Mouse (Mus musculus) urinary bladder, postnatal 10 days (tissue): ENCODE measurements at regions not wholly inside any gene's neighbourhood (a gene's known extent, or its start where the extent isn't known, plus 50 kb on each side); places are given as distances from the start of the nearest gene placed in this dataset.

Source experiments
- DNase-seq: peaks from one replicate; pipeline ENCODE4 v3.0.0; 2022; ENCODE audit warnings: low spot score

DNA sequence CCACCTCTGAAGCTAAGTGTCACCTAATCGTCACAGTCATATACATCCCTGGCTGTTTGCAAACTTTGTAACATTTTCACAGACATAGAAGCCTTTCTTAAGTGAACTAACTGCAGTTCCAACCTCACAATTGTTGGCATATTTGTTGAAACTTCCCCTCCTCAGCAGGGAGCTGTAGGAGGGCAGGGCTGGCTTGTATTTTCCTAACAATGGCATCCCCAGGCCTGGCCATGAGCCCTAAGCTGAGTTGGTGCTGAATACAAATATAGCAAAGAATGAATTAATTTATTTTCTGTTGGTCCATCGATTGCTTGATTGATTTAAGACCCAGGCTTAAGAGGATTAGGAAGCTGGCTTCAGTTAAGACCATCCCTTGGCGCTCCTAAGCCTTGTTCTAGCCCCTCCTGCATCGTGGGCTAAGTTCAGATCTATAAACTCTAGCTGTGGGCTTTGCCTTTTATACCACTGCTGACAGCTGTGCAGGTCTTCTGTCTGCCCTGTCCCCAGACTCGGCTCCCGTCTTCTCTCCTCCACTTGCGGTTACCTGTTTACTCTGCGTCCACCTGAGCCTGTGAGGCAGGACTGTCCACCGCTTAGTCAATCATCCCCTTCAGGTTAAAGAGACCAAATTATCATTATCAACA, 269.8 kb downstream of the Hlx start:
- no peak for DNase-seq

DNA sequence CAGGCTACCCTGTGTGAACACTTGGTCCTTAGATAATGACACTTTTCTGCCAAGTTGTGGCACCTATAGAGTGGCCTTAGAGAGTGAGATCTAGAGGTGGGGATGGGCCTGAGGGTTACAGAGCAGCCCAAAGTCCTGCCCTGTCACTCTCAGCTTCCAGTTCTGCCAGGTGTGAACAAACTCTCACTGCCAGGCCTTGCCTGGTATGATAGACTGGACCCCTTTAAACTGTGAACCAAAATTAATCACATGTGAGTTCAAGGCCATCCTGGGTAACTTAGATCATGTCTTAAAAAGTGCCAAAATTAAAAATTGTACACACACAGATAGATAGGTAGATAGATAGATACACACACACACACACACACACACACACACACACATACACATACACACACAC, 271.0 kb downstream of the Hlx start:
- DNase-seq, result no peak

DNA sequence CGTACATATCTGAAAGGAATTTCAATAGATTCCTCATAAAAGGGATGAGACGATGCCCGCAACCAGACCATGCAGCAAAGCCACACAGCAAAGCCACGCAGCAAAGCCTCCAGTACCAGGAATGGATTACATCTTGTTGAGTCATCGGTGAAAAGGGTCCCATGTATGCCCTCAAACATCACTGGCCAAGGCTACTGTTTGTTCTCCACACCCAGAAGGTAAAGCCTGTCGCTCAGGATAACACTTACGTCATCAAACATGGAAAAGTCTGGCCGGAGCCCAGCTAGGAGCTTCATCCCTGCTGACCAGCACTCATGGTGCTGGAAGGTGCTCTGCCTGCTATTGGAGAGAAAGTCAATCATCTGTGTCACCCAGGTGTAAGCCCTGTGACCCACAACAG, 275.7 kb downstream of the Hlx start:
- no peak for DNase-seq

- DNase-seq, result no peak
Measured at GRCm38 (mm10) chr1:184454381-184454780, 278.0 kb downstream of the Hlx start.

DNA sequence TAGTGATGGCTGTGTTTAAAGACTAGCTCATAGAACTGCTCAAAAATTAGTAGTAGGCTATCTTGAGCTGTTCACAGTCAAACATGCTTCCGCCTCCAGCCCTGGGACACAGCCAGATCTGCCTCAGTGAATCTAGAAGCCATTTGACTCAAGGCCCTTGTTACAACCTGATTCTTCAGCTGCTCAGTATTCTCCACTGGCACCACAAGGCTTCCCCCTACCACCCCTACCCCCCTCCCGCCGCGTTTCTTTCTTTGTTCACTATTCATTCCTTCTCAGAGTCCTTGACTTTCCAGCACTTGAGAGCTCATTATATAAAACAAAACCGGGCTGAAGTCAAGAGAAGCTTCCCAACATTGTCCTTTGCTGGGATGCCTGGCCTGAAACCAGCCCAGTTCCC, 278.7 kb downstream of the Hlx start:
- no peak for DNase-seq

GRCm38 (mm10) chr1:184453061-184453460, 279.4 kb downstream of the Hlx start:
- DNase-seq, result no peak

- DNase-seq, result no peak
Measured at GRCm38 (mm10) chr1:184451686-184452085, 280.7 kb downstream of the Hlx start.

DNA sequence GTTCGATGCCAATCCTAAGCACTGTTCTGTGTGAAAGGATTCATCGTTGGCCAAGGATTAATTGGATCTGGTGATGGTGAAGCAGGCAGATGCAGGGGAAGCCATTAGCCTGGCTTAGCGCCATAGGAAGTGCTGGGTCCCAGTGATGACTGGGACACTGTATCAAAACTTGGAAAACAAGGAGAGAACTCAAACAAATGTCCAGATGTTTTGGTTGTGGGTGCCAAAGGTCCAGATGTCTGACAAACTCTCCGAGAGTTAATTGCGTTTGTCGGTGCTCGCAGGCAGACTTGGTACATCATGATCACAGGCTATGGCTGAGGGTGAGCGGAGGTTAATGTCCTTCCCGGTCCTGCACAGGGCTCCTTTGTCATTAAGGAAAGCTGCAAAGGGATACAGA, 283.4 kb downstream of the Hlx start:
- DNase-seq, result no peak

DNA sequence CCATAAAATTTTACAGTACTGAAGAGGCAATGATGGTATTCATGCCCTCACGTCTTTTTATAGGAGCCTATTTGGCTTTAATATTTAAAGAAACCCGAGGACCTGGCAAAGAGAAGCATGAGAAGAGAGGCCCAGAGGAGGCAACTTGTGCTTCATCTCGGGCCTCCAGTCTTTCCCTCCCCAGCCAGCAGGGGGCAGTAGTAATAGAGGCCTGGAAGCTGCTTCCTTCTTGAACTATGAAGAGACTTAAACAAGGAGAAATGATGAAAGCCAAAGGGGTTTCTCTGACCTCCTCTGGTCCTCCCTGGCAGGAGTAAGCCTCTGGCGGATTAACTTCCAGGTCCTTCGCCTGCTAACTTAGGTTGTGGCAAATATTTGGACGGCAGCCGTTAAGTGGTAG, 284.5 kb downstream of the Hlx start:
- peak; percentile 54 for DNase-seq

- no peak for DNase-seq
Measured at GRCm38 (mm10) chr1:184447161-184447667, 285.2 kb downstream of the Hlx start.

DNA sequence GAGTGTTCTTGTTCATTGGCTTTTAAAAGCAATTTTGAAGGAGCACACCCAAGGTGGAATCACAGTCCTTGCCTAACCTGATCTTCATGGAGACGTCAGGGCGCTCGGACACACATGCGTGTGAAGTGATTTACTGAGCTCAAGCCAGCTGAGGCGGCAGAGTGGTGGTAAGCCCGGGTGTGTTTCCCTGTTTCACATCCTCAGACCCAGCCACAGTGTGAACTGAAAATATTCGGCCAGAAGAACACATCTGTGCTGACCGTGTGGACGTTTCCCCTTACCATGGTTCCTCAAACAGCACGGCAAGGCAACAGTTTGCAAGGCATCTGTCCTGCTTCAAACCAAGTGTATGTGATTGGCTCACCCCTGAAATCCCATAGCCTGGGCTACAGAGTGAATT, 288.2 kb downstream of the Hlx start:
- no peak for DNase-seq

DNA sequence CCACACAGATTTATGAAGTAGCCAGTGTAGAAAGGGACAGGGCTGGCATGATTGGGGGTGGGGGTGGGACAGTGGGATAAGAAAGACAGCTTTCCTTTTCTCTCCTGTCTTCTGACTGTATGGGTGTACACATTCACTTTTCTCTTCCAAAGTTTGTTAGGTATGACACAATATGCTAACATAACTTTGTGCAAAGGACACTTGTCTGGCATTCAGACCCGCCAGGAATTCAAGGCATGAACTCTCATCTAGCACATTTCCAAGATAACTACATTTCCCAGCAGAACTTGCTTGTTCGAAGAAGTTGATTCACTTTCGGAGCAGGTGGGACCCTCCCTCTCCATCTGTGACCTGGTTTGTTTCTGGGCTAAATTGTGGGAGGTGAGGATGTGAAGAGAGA, 289.7 kb downstream of the Hlx start:
- DNase-seq, result no peak

GRCm38 (mm10) chr1:184441005-184441557, 291.3 kb downstream of the Hlx start:
- DNase-seq, result no peak

DNA sequence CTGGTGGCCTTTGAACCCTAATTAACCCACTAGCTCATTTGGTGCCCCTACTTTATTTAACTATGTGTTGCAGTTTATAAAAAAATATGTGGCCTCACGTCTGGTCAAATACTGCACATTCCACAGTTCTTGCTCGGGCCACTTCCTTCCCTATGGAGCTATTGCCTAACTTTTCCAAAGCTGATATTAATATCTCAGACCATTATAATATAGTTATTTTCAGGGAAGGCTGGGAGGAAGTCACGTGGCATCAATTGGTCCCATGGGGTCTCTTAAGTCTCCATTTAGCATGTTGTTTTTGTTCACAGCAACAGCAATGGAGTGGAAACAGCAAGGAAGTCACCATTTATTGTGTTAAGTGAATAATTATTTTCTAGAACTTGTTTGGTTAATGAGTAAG, 292.9 kb downstream of the Hlx start:
- DNase-seq, result no peak

DNA sequence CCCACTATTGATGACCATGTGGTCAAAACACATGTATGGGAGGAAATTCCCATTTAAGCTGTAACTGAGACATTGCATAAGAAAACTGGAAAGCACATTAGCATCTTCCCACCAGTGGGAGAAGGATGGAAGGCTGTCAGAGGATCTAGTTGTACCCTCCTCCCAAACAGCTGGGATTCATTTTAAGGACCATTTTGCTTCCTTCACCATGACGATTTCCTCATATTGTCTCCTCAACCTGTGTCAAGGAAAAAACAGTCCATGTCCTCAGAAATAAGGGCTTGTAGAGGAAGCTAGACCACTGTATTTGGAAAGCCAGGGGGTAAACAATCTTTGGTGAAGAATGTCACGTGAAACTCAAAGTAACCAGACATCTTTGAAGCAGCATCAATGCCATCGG, 296.0 kb downstream of the Hlx start:
- DNase-seq, result no peak

GRCm38 (mm10) chr1:184428612-184429011, 303.8 kb downstream of the Hlx start:
- no peak for DNase-seq

DNA sequence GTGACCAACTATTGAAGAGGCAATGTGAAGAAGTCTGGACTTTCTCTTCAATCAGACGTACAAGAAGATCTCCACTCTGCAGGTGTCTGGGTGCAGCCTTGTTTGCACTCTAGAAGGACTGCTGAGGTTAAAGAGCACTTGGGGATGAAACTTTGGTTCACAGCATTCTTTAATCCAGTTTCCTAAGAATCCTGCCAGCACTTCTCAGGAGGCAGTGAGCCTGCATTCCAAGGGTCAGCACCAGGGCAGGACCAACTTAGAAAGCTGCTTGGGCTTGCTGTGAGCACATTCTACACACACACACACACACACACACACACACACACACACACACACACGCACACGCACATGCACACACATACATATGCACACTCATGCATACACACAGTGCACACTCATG, 304.4 kb downstream of the Hlx start:
- no peak for DNase-seq

GRCm38 (mm10) chr1:184425694-184426093, 306.7 kb downstream of the Hlx start:
- DNase-seq, result no peak

GRCm38 (mm10) chr1:184424035-184424434, 308.4 kb downstream of the Hlx start:
- no peak for DNase-seq

DNA sequence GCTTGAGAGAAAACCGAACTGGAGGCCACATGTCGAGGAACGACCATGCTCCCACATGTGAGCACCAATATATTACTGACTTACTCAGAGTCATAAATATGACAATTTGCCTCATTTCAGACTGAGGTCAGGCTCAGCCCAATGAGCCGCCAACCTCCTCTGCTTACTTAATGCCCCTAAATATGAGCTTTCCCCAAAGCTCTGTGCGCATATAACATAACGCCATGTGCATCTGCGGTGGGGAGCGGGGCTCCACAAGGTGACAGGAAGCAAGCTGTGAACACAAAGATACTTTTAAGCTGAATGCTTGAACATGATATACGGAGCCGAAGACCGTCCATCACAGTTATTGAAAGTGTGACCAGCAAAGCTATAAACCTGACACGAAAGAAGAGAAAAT, 319.8 kb downstream of the Hlx start:
- no peak for DNase-seq

- no peak for DNase-seq
Measured at GRCm38 (mm10) chr1:184411066-184411465, 321.4 kb downstream of the Hlx start.

DNA sequence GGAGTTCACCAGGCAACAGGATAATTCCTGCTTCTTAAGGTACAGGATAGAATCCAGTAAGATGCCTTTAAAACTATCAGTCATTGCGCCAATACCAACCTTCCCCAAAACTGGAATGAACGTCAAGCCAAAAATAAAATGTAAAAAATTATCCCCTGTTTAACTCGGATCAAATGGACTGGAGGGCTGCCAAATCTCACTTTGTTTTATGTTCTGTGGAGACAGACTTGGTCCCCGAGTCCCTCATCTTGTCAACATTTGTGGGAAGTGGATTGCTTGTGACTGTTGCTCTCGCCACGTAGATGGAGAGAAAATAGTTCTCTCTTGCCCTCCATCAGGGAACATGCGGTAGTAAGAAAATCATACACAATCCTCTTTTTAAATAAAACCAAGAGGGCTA, 322.4 kb downstream of the Hlx start:
- no peak for DNase-seq

DNA sequence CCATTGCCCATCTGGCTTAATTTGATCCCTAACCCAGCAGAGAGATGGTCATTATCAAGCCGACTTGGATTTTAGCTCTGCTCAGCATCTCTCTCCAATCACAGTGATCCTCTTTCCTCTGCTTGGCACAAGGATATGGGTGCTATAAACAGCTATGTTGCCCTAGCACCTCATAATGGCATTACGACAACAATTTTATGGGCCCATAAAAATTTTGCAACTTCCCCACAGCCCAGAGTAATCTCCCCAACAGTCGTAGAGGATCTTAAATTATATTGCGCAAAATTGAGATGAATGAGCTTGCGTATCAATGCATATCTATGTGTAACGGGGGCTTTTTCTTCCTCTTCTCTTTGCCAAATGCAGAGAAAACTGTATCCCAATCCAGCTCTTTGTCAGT, 329.4 kb downstream of the Hlx start:
- DNase-seq, result no peak

GRCm38 (mm10) chr1:184395215-184395614, 337.2 kb downstream of the Hlx start:
- DNase-seq, result peak; percentile 13
